Mouse (Mus musculus): Measurements from ENCODE around the gene Pmel.

Gene Pmel

GRCm38 (mm10) chr10:128748252-128748864 lies 44.4 kb downstream of the Pmel start:
- peak; percentile 89 for DNase-seq (ENCODE audit: low spot score)

Data from adipocyte (in vitro differentiated cells).